Comparison of ENCODE assay signal across 29 mouse cellular contexts in the genomic region with DNA sequence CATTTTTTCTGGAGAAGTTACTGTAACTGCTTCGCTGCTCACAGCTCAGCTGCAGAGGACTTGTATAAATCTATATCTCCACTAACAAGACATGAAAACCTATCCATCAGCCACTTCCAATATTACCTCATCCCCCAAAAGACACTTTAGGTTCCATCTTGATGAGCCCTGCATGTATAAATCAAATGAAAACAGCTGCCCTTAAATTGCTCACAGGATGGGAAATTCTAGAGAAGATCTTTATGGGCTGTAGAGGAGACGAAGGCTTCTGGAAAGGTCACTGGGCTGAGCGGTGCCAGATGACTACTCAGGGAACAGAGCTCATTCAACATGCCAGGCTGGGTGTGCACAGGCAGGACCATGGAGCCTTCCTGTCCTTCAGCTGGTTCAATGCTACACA.
DNase-seq lines count a peak whose midpoint lies in the region; ATAC-seq lines count a peak whose summit lies in the region.
"Had no signal": no experiment of that assay in that cellular context is flagged by ENCODE, and none has a peak within 500 bp of the region (broad histone marks: within the 10 kb centered on the region; RNA-seq: fewer than 3 reads in every experiment).

No protein-coding gene starts in this region.

- H3K27me3 ChIP-seq in limb, embryonic 13.5 days: no peaks in the 10 kb centered on the region
- H3K27me3 ChIP-seq in limb, embryonic 10.5 days (ENCODE audit: low read depth, poor library complexity, severe bottlenecking): no peaks in the 10 kb centered on the region
- H3K27me3 ChIP-seq: forebrain, embryonic 15.5 days; hindbrain, embryonic 12.5 days; intestine, embryonic 15.5 days; limb, embryonic 12.5 days; liver, embryonic 13.5 days; megakaryocyte, embryonic 14.5 days; Patski had no signal

- peak; percentile 27 for DNase-seq in adrenal gland, postnatal 10 days
- no peak for DNase-seq in adrenal gland, postnatal 4 days (ENCODE audit: low spot score in 2 of 2)
- DNase-seq in limb, embryonic 10.5 days (ENCODE audit: low spot score): no peak
- DNase-seq in adrenal gland, postnatal 36 days: peak; percentile 40 to 53
- peak; percentile 42 for DNase-seq in skeletal muscle tissue, adult 2 months (ENCODE audit: low read depth, low spot score)
- DNase-seq: cerebellum, adult 2 months; cerebellum, postnatal 14 days; gastrocnemius, postnatal 36 days; heart, adult 18-20 months; heart, postnatal 36 days; kidney, adult 2 months; kidney, postnatal 10 days; liver, embryonic 13.5 days; lung, adult 18-20 months; lung, postnatal 4 days; midbrain, embryonic 14.5 days; thymus, postnatal 4 days had no signal

- peaks cover 17% of the 10 kb centered on the region for H3K4me1 ChIP-seq in limb, embryonic 13.5 days
- no peaks in the 10 kb centered on the region for H3K4me1 ChIP-seq in limb, embryonic 10.5 days
- H3K4me1 ChIP-seq: forebrain, embryonic 10.5 days; forebrain, embryonic 15.5 days; hindbrain, embryonic 12.5 days; intestine, embryonic 15.5 days; limb, embryonic 12.5 days; liver, embryonic 13.5 days; megakaryocyte, embryonic 14.5 days had no signal

- no peak overlapping the region for H3K27ac ChIP-seq in limb, embryonic 13.5 days
- no peak overlapping the region for H3K27ac ChIP-seq in limb, embryonic 10.5 days
- H3K27ac ChIP-seq: forebrain, embryonic 15.5 days; hindbrain, embryonic 12.5 days; hindbrain, postnatal 0 days; intestine, embryonic 15.5 days; limb, embryonic 12.5 days; liver, embryonic 13.5 days had no signal

- H3K4me3 ChIP-seq in limb, embryonic 13.5 days: no peak overlapping the region
- H3K4me3 ChIP-seq in limb, embryonic 10.5 days: no peak overlapping the region
- H3K4me3 ChIP-seq: forebrain, embryonic 10.5 days; forebrain, embryonic 15.5 days; hindbrain, embryonic 12.5 days; intestine, embryonic 15.5 days; limb, embryonic 12.5 days; liver, embryonic 13.5 days; megakaryocyte, embryonic 14.5 days had no signal

- H3K36me3 ChIP-seq in limb, embryonic 13.5 days: no peaks in the 10 kb centered on the region; the same call in 1 of the 2 replicates
- no peaks in the 10 kb centered on the region for H3K36me3 ChIP-seq in limb, embryonic 10.5 days
- H3K36me3 ChIP-seq: forebrain, embryonic 10.5 days; forebrain, embryonic 15.5 days; hindbrain, embryonic 12.5 days; intestine, embryonic 15.5 days; limb, embryonic 12.5 days; liver, embryonic 13.5 days had no signal

- H3K9ac ChIP-seq in limb, embryonic 13.5 days: no peak overlapping the region
- H3K9ac ChIP-seq: forebrain, embryonic 15.5 days; hindbrain, embryonic 12.5 days; intestine, embryonic 15.5 days; limb, embryonic 12.5 days; liver, embryonic 13.5 days had no signal

- peak; percentile 86 for ATAC-seq in limb, embryonic 13.5 days (ENCODE audit: low FRiP score, low read depth)
- no peak for ATAC-seq in erythroid progenitor cell, adult 5-6 weeks (replicated peaks; ENCODE audit: low FRiP score, poor library complexity, severe bottlenecking)
- ATAC-seq: forebrain, embryonic 15.5 days; hindbrain, postnatal 0 days; intestine, embryonic 15.5 days; lung, postnatal 0 days; Patski had no signal

- peaks cover 10% of the 10 kb centered on the region for H3K9me3 ChIP-seq in limb, embryonic 13.5 days
- no peaks in the 10 kb centered on the region for H3K9me3 ChIP-seq in limb, embryonic 10.5 days (replicated peaks)
- H3K9me3 ChIP-seq: forebrain, embryonic 15.5 days; hindbrain, embryonic 12.5 days; intestine, embryonic 15.5 days; liver, embryonic 13.5 days had no signal

- 45% methylated on average over 3 of the region's 3 CpGs for WGBS in limb, embryonic 13.5 days
- 72% methylated on average over 3 of the region's 3 CpGs for WGBS in limb, embryonic 10.5 days

- H3K4me2 ChIP-seq in limb, embryonic 13.5 days (replicated peaks): no peak overlapping the region
- H3K4me2 ChIP-seq: forebrain, embryonic 15.5 days; heart, embryonic 11.5 days; hindbrain, embryonic 12.5 days; intestine, embryonic 15.5 days; limb, embryonic 12.5 days; liver, embryonic 13.5 days had no signal

Comparison
In these comparisons a context has a peak if more than half of its experiments do, and no peak if none do; other contexts are left out.
1. DNase-seq: peak in adrenal gland, postnatal 10 days (single experiment), adrenal gland, postnatal 36 days (2 of 2) and skeletal muscle tissue, adult 2 months (single experiment); none in adrenal gland, postnatal 4 days (0 of 2) and limb, embryonic 10.5 days (single experiment).